Mouse (Mus musculus) embryonic facial prominence, embryonic 11.5 days (tissue): ENCODE data around the gene Hmg20b. TPM values are rescaled to one million over a fixed set of nuclear protein-coding genes. Genes with fewer than 3 reads are reported as not detected.

ENCODE experiments used
- ATAC-seq: fragments of 200-750 bp; cut with Nextera tagmentation; replicated peaks from 2 replicates; pipeline ENCODE4 v1.8.0; 2017; ENCODE audit warnings: low read depth; ENCODE audit not compliant: insufficient number of reproducible peaks, low FRiP score, low TSS enrichment
- DNase-seq: peaks from one replicate; pipeline ENCODE4 v3.0.0-alpha.2; 2015; ENCODE audit warnings: low spot score
- H3K27ac ChIP-seq: fragments of 300-500 bp; sonication (generic); replicated peaks from 2 replicates; pipeline ENCODE4 v1.5.1; 2014; ENCODE audit warnings: mild to moderate bottlenecking, low read depth, low read length, control low read depth
- H3K27me3 ChIP-seq: fragments of 300-500 bp; sonication (generic); 2 replicates; pipeline ENCODE4 v1.6.1; 2014; ENCODE audit warnings: mild to moderate bottlenecking, low read length, moderate library complexity, mixed read lengths; ENCODE audit not compliant: control insufficient read depth, insufficient read depth
- H3K36me3 ChIP-seq: fragments of 300-500 bp; sonication (generic); replicated peaks from 2 replicates; pipeline ENCODE4 v1.6.1; 2014; ENCODE audit warnings: low read depth, mild to moderate bottlenecking, low read length, moderate library complexity, mixed read lengths; ENCODE audit not compliant: control insufficient read depth, insufficient read depth
- H3K4me1 ChIP-seq: fragments of 300-500 bp; sonication (generic); 2 replicates; pipeline ENCODE4 v1.6.1; 2014; ENCODE audit warnings: low read length, mixed read lengths; ENCODE audit not compliant: control insufficient read depth, insufficient read depth
- H3K4me2 ChIP-seq: fragments of 300-500 bp; sonication (generic); 2 replicates; pipeline ENCODE4 v1.6.1; 2014; ENCODE audit warnings: low read depth, mild to moderate bottlenecking, control low read depth, low read length, moderate library complexity
- H3K4me3 ChIP-seq: fragments of 300-500 bp; sonication (generic); 2 replicates; pipeline ENCODE4 v1.5.1; 2014; ENCODE audit warnings: low read depth, low read length, control low read depth
- H3K9ac ChIP-seq: fragments of 300-500 bp; sonication (generic); replicated peaks from 2 replicates; pipeline ENCODE4 v1.6.1; 2014; ENCODE audit warnings: mild to moderate bottlenecking, control low read depth, low read length
- H3K9me3 ChIP-seq: fragments of 300-500 bp; sonication (generic); replicated peaks from 2 replicates; pipeline ENCODE4 v1.6.1; 2016; ENCODE audit warnings: mild to moderate bottlenecking, low read length, inconsistent platforms, mixed read lengths; ENCODE audit not compliant: control insufficient read depth
- WGBS: fragments of 180-500 bp; shearing (Covaris S2); extraction: QIAGEN DNeasy Blood & Tissue Kit; methylation state at CpG from one replicate; pipeline ENCODE4 v1.1.7; 2014; 5-methylcytosine and 5-hydroxymethylcytosine counted together
- polyA plus RNA-seq: library from polyadenylated mRNA; unstranded; fragments of >200 nt; fragmentation: Nextera tagmentation; extraction: Ambion mirVana; gene quantifications from 2 replicates; pipeline ENCODE4 v1.2.1, GENCODE M21; 2014

The Hmg20b gene
- 97.9 and 103 TPM in 2 replicates for polyA plus RNA-seq

- Histone ChIP-seq H3K4me1 (peaks cover 6% of the 10 kb centered on the region), H3K27me3 (no peaks in the 10 kb centered on the region), H3K9me3 (no peaks in the 10 kb centered on the region), H3K4me3 (peak within 1 kb of the TSS; percentile 87), H3K27ac (no peak within 1 kb of the TSS), H3K4me2 (peak within 1 kb of the TSS; percentile 40), H3K9ac (peak within 1 kb of the TSS; percentile 87), H3K36me3 (no peaks in the 10 kb centered on the region; the same call in none of the 2 replicates)
- ATAC-seq (peak; percentile 91), DNase-seq (peak; percentile 99)
- WGBS: under 1% methylated on average over 53 of the region's 54 CpGs
Observed at GRCm38 (mm10) chr10:81350351-81351063, at the start of gene Hmg20b. Hmg20b (minus strand) TSS chr10:81350480.

DNA sequence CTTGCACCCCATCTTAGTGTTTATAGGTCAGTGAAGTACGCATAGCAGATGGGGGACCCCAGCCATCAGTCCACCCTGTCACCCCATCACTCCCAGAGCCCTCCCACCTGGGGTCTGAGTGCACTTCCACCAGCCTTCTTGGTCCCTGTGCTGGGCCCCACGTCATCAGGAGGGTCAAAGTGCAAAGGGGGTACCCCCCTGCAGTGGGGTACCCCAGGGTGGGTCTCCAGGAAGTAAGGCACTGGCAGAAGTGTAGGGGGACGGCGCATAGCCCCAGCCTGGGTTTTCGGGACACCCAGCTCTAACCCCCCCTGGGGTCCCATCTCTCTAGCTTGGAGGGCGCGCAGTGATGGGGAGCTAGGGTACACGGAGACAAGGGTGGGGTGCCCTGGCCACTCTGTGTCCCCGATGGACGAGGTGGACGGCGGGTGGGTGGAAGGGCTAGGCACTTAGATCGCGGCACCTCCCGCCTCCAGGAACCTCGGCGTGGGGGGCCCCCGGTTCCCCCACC lies 49.6 kb upstream of the Hmg20b start:
- Histone ChIP-seq H3K9me3 (no peaks in the 10 kb centered on the region), H3K4me2 (no peak overlapping the region), H3K27ac (no peak overlapping the region), H3K4me1 (peaks cover 18% of the 10 kb centered on the region), H3K9ac (no peak overlapping the region; the same call in 1 of the 2 replicates), H3K4me3 (no peak overlapping the region), H3K27me3 (0 out of 2 replicates have a peak, but pooled peaks cover 2% of the 10 kb centered on the region), H3K36me3 (no peaks in the 10 kb centered on the region)
- 67% methylated on average over 18 of the region's 18 CpGs for WGBS
- ATAC-seq (no peak), DNase-seq (no peak)

DNA sequence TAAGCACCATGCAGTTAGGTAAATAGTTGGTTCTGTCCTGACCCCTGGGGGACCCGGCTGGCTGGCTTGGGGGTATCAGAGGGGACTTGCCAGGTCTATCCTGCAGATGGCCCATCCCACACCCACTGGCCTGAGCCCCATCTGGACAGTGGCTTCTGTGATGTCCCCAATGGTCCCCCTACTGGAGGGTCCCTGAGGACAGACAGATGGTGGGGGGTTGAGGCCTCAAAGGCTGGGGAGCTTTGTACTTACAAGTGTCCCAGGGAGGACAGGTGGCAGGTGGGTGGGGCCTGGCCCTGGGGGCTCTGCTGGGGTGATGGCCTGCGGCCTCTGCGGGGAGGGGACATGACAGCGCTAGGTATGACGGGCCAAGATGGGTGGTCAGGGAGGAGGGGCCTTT lies 49.0 kb upstream of the Hmg20b start:
- no peak overlapping the region for H3K4me3 ChIP-seq
- no peak for ATAC-seq
- DNase-seq: no peak
- peaks cover 18% of the 10 kb centered on the region for H3K4me1 ChIP-seq
- WGBS: 65% methylated on average over 5 of the region's 5 CpGs
- H3K27me3 ChIP-seq: 0 out of 2 replicates have a peak, but pooled peaks cover 2% of the 10 kb centered on the region
- H3K27ac ChIP-seq: no peak overlapping the region
- no peak overlapping the region for H3K4me2 ChIP-seq
- H3K9me3 ChIP-seq: no peaks in the 10 kb centered on the region
- no peaks in the 10 kb centered on the region for H3K36me3 ChIP-seq
- H3K9ac ChIP-seq: no peak overlapping the region

- Histone ChIP-seq H3K4me2 (no peak overlapping the region), H3K9ac (no peak overlapping the region), H3K27ac (no peak overlapping the region), H3K4me1 (peaks cover 5% of the 10 kb centered on the region), H3K36me3 (no peaks in the 10 kb centered on the region), H3K27me3 (no peaks in the 10 kb centered on the region), H3K4me3 (no peak overlapping the region), H3K9me3 (no peaks in the 10 kb centered on the region)
- no peak for ATAC-seq
- 62% methylated on average over 5 of the region's 5 CpGs for WGBS
- DNase-seq: no peak
Observed at GRCm38 (mm10) chr10:81396749-81397148, 46.5 kb upstream of the Hmg20b start.

- H3K4me1 ChIP-seq: peaks cover 4% of the 10 kb centered on the region
- no peak overlapping the region for H3K27ac ChIP-seq
- H3K27me3 ChIP-seq: no peaks in the 10 kb centered on the region
- H3K4me2 ChIP-seq: no peak overlapping the region
- H3K9ac ChIP-seq: no peak overlapping the region
- no peak overlapping the region for H3K4me3 ChIP-seq
- H3K36me3 ChIP-seq: no peaks in the 10 kb centered on the region
- DNase-seq (no peak), ATAC-seq (no peak)
- H3K9me3 ChIP-seq: no peaks in the 10 kb centered on the region
- WGBS: 84% methylated on average over 4 of the region's 4 CpGs
Observed at GRCm38 (mm10) chr10:81395865-81396264, 45.6 kb upstream of the Hmg20b start.

DNA sequence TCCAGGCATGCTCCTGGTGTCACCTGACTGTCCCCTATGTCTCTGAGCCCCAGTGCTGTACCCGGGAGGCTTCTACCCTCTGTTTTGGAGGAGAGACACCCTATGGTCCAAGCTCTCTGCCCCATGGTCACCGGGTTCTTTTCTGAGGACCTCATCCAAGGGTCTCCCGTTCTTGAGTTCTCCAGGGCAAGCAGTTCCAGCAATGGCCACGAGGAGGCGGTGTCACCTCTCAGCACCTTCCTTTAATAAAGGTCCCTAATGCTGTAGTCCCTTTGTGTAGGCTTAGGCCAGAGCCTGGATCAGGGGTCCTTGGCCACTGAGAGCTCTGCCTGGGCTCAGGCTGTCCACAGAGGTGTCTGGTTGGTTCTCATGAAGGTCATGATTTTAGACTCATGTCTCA lies 44.8 kb upstream of the Hmg20b start:
- WGBS: 19% methylated on average over 5 of the region's 5 CpGs
- ATAC-seq: no peak

GRCm38 (mm10) chr10:81393456-81394063 lies 43.3 kb upstream of the Hmg20b start:
- H3K4me1 ChIP-seq: no peaks in the 10 kb centered on the region; the same call in 1 of the 2 replicates
- peak overlapping the region; percentile 2; the same call in 1 of the 2 replicates for H3K4me3 ChIP-seq
- H3K4me2 ChIP-seq: peak overlapping the region; percentile 24; the same call in 1 of the 2 replicates
- no peaks in the 10 kb centered on the region for H3K27me3 ChIP-seq
- H3K36me3 ChIP-seq: no peaks in the 10 kb centered on the region
- ATAC-seq: no peak
- 6% methylated on average over 19 of the region's 19 CpGs for WGBS
- H3K9ac ChIP-seq: peak overlapping the region; percentile 39
- DNase-seq: peak; percentile 47
- H3K9me3 ChIP-seq: no peaks in the 10 kb centered on the region
- H3K27ac ChIP-seq: no peak overlapping the region

More for the DNA sequence above, 44.8 kb upstream of the Hmg20b start:
- Histone ChIP-seq H3K4me3 (no peak overlapping the region), H3K27me3 (no peaks in the 10 kb centered on the region), H3K4me2 (no peak overlapping the region), H3K9me3 (no peaks in the 10 kb centered on the region), H3K36me3 (no peaks in the 10 kb centered on the region), H3K9ac (no peak overlapping the region), H3K4me1 (peaks cover under 1% of the 10 kb centered on the region), H3K27ac (no peak overlapping the region)
- peak; percentile 80 for DNase-seq

GRCm38 (mm10) chr10:81392781-81393185 lies 42.5 kb upstream of the Hmg20b start, which contains the start of gene Smim24:
Smim24 (plus strand) TSS chr10:81393051.
- H3K27ac ChIP-seq: no peak within 1 kb of the TSS
- H3K4me3 ChIP-seq: peak within 1 kb of the TSS; percentile 2; the same call in 1 of the 2 replicates
- H3K36me3 ChIP-seq: peaks cover 4% of the 10 kb centered on the region; the same call in 1 of the 2 replicates
- no peaks in the 10 kb centered on the region for H3K9me3 ChIP-seq
- ATAC-seq: no peak
- WGBS: 66% methylated on average over 14 of the region's 14 CpGs
- peak within 1 kb of the TSS; percentile 39 for H3K9ac ChIP-seq
- no peaks in the 10 kb centered on the region; the same call in 1 of the 2 replicates for H3K4me1 ChIP-seq
- peak within 1 kb of the TSS; percentile 24; the same call in 1 of the 2 replicates for H3K4me2 ChIP-seq
- no peaks in the 10 kb centered on the region for H3K27me3 ChIP-seq
- DNase-seq: no peak
